Mouse (Mus musculus): ENCODE data around the gene Grhl3.

The Grhl3 gene

GRCm38 (mm10) chr4:135575365-135576140, 2.1 kb upstream of the Grhl3 start:
- DNase-seq (ENCODE audit: low read depth, low spot score), result no peak

- DNase-seq (ENCODE audit: low read depth, low spot score), result no peak
Observed at GRCm38 (mm10) chr4:135572276-135572675, 1.2 kb downstream of the Grhl3 start.

GRCm38 (mm10) chr4:135571037-135571550, 2.3 kb downstream of the Grhl3 start:
- no peak for DNase-seq (ENCODE audit: low read depth, low spot score)

- DNase-seq (ENCODE audit: low read depth, low spot score), result no peak
Observed at GRCm38 (mm10) chr4:135570152-135571036, 3.0 kb downstream of the Grhl3 start.

- DNase-seq (ENCODE audit: low read depth, low spot score), result no peak
Observed at GRCm38 (mm10) chr4:135569201-135569600, 4.2 kb downstream of the Grhl3 start.

GRCm38 (mm10) chr4:135567484-135567883, 5.9 kb downstream of the Grhl3 start:
- DNase-seq (ENCODE audit: low read depth, low spot score), result no peak

- no peak for DNase-seq (ENCODE audit: low read depth, low spot score)
Observed at GRCm38 (mm10) chr4:135567042-135567441, 6.4 kb downstream of the Grhl3 start.

GRCm38 (mm10) chr4:135565400-135565799, 8.0 kb downstream of the Grhl3 start:
- no peak for DNase-seq (ENCODE audit: low read depth, low spot score)

- DNase-seq (ENCODE audit: low read depth, low spot score), result no peak
Observed at GRCm38 (mm10) chr4:135563794-135564193, 9.6 kb downstream of the Grhl3 start.

GRCm38 (mm10) chr4:135549323-135549722, 24.1 kb downstream of the Grhl3 start:
- no peak for DNase-seq (ENCODE audit: low read depth, low spot score)

- no peak for DNase-seq (ENCODE audit: low read depth, low spot score)
Observed at GRCm38 (mm10) chr4:135548521-135549077, 24.8 kb downstream of the Grhl3 start.

GRCm38 (mm10) chr4:135548108-135548507, 25.3 kb downstream of the Grhl3 start:
- DNase-seq (ENCODE audit: low read depth, low spot score), result no peak

- no peak for DNase-seq (ENCODE audit: low read depth, low spot score)
Observed at GRCm38 (mm10) chr4:135547551-135547950, 25.9 kb downstream of the Grhl3 start.

- DNase-seq (ENCODE audit: low read depth, low spot score), result no peak
Observed at GRCm38 (mm10) chr4:135546793-135547192, 26.6 kb downstream of the Grhl3 start.

GRCm38 (mm10) chr4:135546008-135546407, 27.4 kb downstream of the Grhl3 start:
- no peak for DNase-seq (ENCODE audit: low read depth, low spot score)

GRCm38 (mm10) chr4:135545080-135545511, 28.3 kb downstream of the Grhl3 start:
- no peak for DNase-seq (ENCODE audit: low read depth, low spot score)

- no peak for DNase-seq (ENCODE audit: low read depth, low spot score)
Observed at GRCm38 (mm10) chr4:135544284-135544683, 29.1 kb downstream of the Grhl3 start.

GRCm38 (mm10) chr4:135540057-135540456, 33.4 kb downstream of the Grhl3 start:
- DNase-seq (ENCODE audit: low read depth, low spot score), result no peak

GRCm38 (mm10) chr4:135539056-135539455, 34.4 kb downstream of the Grhl3 start:
- no peak for DNase-seq (ENCODE audit: low read depth, low spot score)

GRCm38 (mm10) chr4:135535021-135535420, 38.4 kb downstream of the Grhl3 start:
- no peak for DNase-seq (ENCODE audit: low read depth, low spot score)

GRCm38 (mm10) chr4:135533001-135533400, 40.4 kb downstream of the Grhl3 start:
- DNase-seq (ENCODE audit: low read depth, low spot score), result no peak
